Mouse (Mus musculus): ENCODE measurements around the gene Sept9. TPM values are rescaled to one million over a fixed set of nuclear protein-coding genes. Genes with fewer than 3 reads are reported as not detected.

The Sept9 gene
- polyA plus RNA-seq, 1 experiment = 38.4 TPM

GRCm38 (mm10) chr11:117403781-117404180 is 204.3 kb downstream of the Sept9 start:
- no peak for DNase-seq (ENCODE audit: low spot score)

GRCm38 (mm10) chr11:117406711-117407110 is 207.2 kb downstream of the Sept9 start:
- no peak for DNase-seq (ENCODE audit: low spot score)

- DNase-seq (ENCODE audit: low spot score) = no peak
Measured at GRCm38 (mm10) chr11:117407196-117407595, 207.7 kb downstream of the Sept9 start.

GRCm38 (mm10) chr11:117407651-117408441 is 208.4 kb downstream of the Sept9 start:
- no peak for DNase-seq (ENCODE audit: low spot score)

- DNase-seq (ENCODE audit: low spot score) = no peak
Measured at GRCm38 (mm10) chr11:117408442-117409031, 209.1 kb downstream of the Sept9 start.

- DNase-seq (ENCODE audit: low spot score) = no peak
Measured at GRCm38 (mm10) chr11:117409331-117409730, 209.9 kb downstream of the Sept9 start.

- DNase-seq (ENCODE audit: low spot score) = no peak
Measured at GRCm38 (mm10) chr11:117410059-117410458, 210.6 kb downstream of the Sept9 start.

- no peak for DNase-seq (ENCODE audit: low spot score)
Measured at GRCm38 (mm10) chr11:117411663-117412062, 212.2 kb downstream of the Sept9 start.

Other genes starting within 250 kb of the Sept9 start
- gene Sec14l1, start 84.5 kb upstream of the Sept9 start, polyA plus RNA-seq (2012; rRNA removed) = 65.1 and 67.2 TPM in 2 replicates